Mouse (Mus musculus) forebrain, embryonic 10.5 days (tissue): ENCODE measurements at regions not wholly inside any gene's neighbourhood (a gene's known extent, or its start where the extent isn't known, plus 50 kb on each side); places are given as distances from the start of the nearest gene placed in this dataset.

Experiments
- DNase-seq: peaks from one replicate; pipeline ENCODE4 v3.0.0-alpha.2; 2017; ENCODE audit warnings: low spot score; ENCODE audit errors: extremely low spot score
- H3K27ac ChIP-seq: fragments of 300-500 bp; sonication (generic); 2 replicates; pipeline ENCODE4 v1.5.1; 2016; ENCODE audit warnings: mild to moderate bottlenecking
- H3K27me3 ChIP-seq: fragments of 300-500 bp; sonication (generic); 2 replicates; pipeline ENCODE4 v1.6.1; 2016; ENCODE audit warnings: mild to moderate bottlenecking; ENCODE audit not compliant: poor library complexity, severe bottlenecking
- H3K36me3 ChIP-seq: fragments of 300-500 bp; sonication (generic); replicated peaks from 2 replicates; pipeline ENCODE4 v1.6.1; 2016; ENCODE audit warnings: mild to moderate bottlenecking, moderate library complexity
- H3K4me1 ChIP-seq: fragments of 300-500 bp; sonication (generic); 2 replicates; pipeline ENCODE4 v1.6.1; 2016
- H3K4me3 ChIP-seq: fragments of 300-500 bp; sonication (generic); 2 replicates; pipeline ENCODE4 v1.5.1; 2016; ENCODE audit warnings: mild to moderate bottlenecking, moderate library complexity
- H3K9me3 ChIP-seq: fragments of 300-500 bp; sonication (generic); 2 replicates; pipeline ENCODE4 v1.6.1; 2016; ENCODE audit warnings: mild to moderate bottlenecking, moderate library complexity
- WGBS: fragments of 180-500 bp; shearing (Covaris S2); methylation state at CpG from one replicate; pipeline ENCODE4 v1.1.7; 2016; 5-methylcytosine and 5-hydroxymethylcytosine counted together

GRCm38 (mm10) chr11:56341040-56341439, 300.2 kb upstream of the Nmur2 start:
- H3K4me1 ChIP-seq, result 0 out of 2 replicates have a peak, but pooled peaks cover 3% of the 10 kb centered on the region

GRCm38 (mm10) chr11:56338511-56338910, 297.7 kb upstream of the Nmur2 start:
- WGBS, result 77% methylated on average over 2 of the region's 2 CpGs
- no peak for DNase-seq
- no peaks in the 10 kb centered on the region for H3K9me3 ChIP-seq
- H3K27me3 ChIP-seq, result no peaks in the 10 kb centered on the region
- H3K4me1 ChIP-seq, result 0 out of 2 replicates have a peak, but pooled peaks cover 3% of the 10 kb centered on the region
- H3K36me3 ChIP-seq, result no peaks in the 10 kb centered on the region
- no peak overlapping the region for H3K27ac ChIP-seq
- no peak overlapping the region for H3K4me3 ChIP-seq

More at GRCm38 (mm10) chr11:56341040-56341439, 300.2 kb upstream of the Nmur2 start:
- no peaks in the 10 kb centered on the region for H3K9me3 ChIP-seq
- H3K36me3 ChIP-seq, result no peaks in the 10 kb centered on the region
- WGBS, result 79% methylated on average over 2 of the region's 2 CpGs
- DNase-seq, result no peak
- H3K27ac ChIP-seq, result no peak overlapping the region
- no peaks in the 10 kb centered on the region for H3K27me3 ChIP-seq
- H3K4me3 ChIP-seq, result no peak overlapping the region

- no peaks in the 10 kb centered on the region for H3K9me3 ChIP-seq
- no peak overlapping the region for H3K4me3 ChIP-seq
- no peaks in the 10 kb centered on the region for H3K36me3 ChIP-seq
- H3K27me3 ChIP-seq, result no peaks in the 10 kb centered on the region
- no peak for DNase-seq
- 0 out of 2 replicates have a peak, but pooled peaks cover 3% of the 10 kb centered on the region for H3K4me1 ChIP-seq
- no peak overlapping the region for H3K27ac ChIP-seq
These were observed 295.1 kb upstream of the Nmur2 start for GRCm38 (mm10) chr11:56335937-56336336.

- Histone ChIP-seq H3K36me3 (no peaks in the 10 kb centered on the region), H3K9me3 (no peaks in the 10 kb centered on the region), H3K27ac (no peak overlapping the region), H3K4me1 (no peaks in the 10 kb centered on the region), H3K27me3 (no peaks in the 10 kb centered on the region), H3K4me3 (no peak overlapping the region)
- DNase-seq, result no peak
- WGBS, result 94% methylated on average over 3 of the region's 3 CpGs
These were observed 279.5 kb upstream of the Nmur2 start for GRCm38 (mm10) chr11:56320293-56320692.

- WGBS, result 85% methylated on average over 5 of the region's 5 CpGs
- no peak overlapping the region for H3K4me3 ChIP-seq
- no peaks in the 10 kb centered on the region for H3K36me3 ChIP-seq
- H3K9me3 ChIP-seq, result no peaks in the 10 kb centered on the region
- no peak overlapping the region for H3K27ac ChIP-seq
- no peak for DNase-seq
- H3K27me3 ChIP-seq, result no peaks in the 10 kb centered on the region
- no peaks in the 10 kb centered on the region for H3K4me1 ChIP-seq
These were observed 274.6 kb upstream of the Nmur2 start for GRCm38 (mm10) chr11:56315221-56315987.

- no peak overlapping the region for H3K4me3 ChIP-seq
- 0 out of 2 replicates have a peak, but pooled peaks cover 5% of the 10 kb centered on the region for H3K4me1 ChIP-seq
- WGBS, result 97% methylated on average over 1 of the region's 1 CpGs
- H3K27me3 ChIP-seq, result no peaks in the 10 kb centered on the region
- no peaks in the 10 kb centered on the region for H3K36me3 ChIP-seq
- H3K27ac ChIP-seq, result no peak overlapping the region
- no peaks in the 10 kb centered on the region for H3K9me3 ChIP-seq
- no peak for DNase-seq
These were observed 268.7 kb upstream of the Nmur2 start for GRCm38 (mm10) chr11:56309549-56309948.

GRCm38 (mm10) chr11:56308383-56309105, 267.7 kb upstream of the Nmur2 start:
- Histone ChIP-seq H3K9me3 (no peaks in the 10 kb centered on the region), H3K4me3 (no peak overlapping the region), H3K27ac (no peak overlapping the region), H3K27me3 (no peaks in the 10 kb centered on the region), H3K36me3 (no peaks in the 10 kb centered on the region), H3K4me1 (0 out of 2 replicates have a peak, but pooled peaks cover 5% of the 10 kb centered on the region)
- no peak for DNase-seq
- whole genome bisulfite sequencing, result 94% methylated on average over 5 of the region's 5 CpGs

GRCm38 (mm10) chr11:56307051-56307450, 266.2 kb upstream of the Nmur2 start:
- H3K4me1 ChIP-seq, result 0 out of 2 replicates have a peak, but pooled peaks cover 5% of the 10 kb centered on the region
- no peak overlapping the region for H3K27ac ChIP-seq
- WGBS, result 39% methylated on average over 3 of the region's 3 CpGs
- no peaks in the 10 kb centered on the region for H3K9me3 ChIP-seq
- no peak for DNase-seq
- H3K27me3 ChIP-seq, result no peaks in the 10 kb centered on the region
- H3K36me3 ChIP-seq, result no peaks in the 10 kb centered on the region
- no peak overlapping the region for H3K4me3 ChIP-seq

- WGBS, result 90% methylated on average over 13 of the region's 13 CpGs
- Histone ChIP-seq H3K36me3 (no peaks in the 10 kb centered on the region), H3K9me3 (no peaks in the 10 kb centered on the region), H3K4me3 (no peak overlapping the region), H3K4me1 (no peaks in the 10 kb centered on the region), H3K27me3 (no peaks in the 10 kb centered on the region), H3K27ac (no peak overlapping the region)
- no peak for DNase-seq
These were observed 250.1 kb upstream of the Nmur2 start for GRCm38 (mm10) chr11:56290651-56291578.

GRCm38 (mm10) chr11:56285575-56286260, 244.9 kb upstream of the Nmur2 start:
- DNase-seq, result no peak
- Histone ChIP-seq H3K9me3 (no peaks in the 10 kb centered on the region), H3K27ac (no peak overlapping the region), H3K27me3 (no peaks in the 10 kb centered on the region), H3K4me3 (no peak overlapping the region), H3K4me1 (no peaks in the 10 kb centered on the region), H3K36me3 (no peaks in the 10 kb centered on the region)
- WGBS, result 84% methylated on average over 2 of the region's 2 CpGs

GRCm38 (mm10) chr11:56281201-56281600, 240.4 kb upstream of the Nmur2 start:
- no peak for DNase-seq
- no peak overlapping the region for H3K4me3 ChIP-seq
- H3K36me3 ChIP-seq, result no peaks in the 10 kb centered on the region
- no peaks in the 10 kb centered on the region for H3K4me1 ChIP-seq
- 92% methylated on average over 4 of the region's 4 CpGs for WGBS
- no peaks in the 10 kb centered on the region for H3K27me3 ChIP-seq
- H3K27ac ChIP-seq, result no peak overlapping the region
- H3K9me3 ChIP-seq, result no peaks in the 10 kb centered on the region

- Histone ChIP-seq H3K9me3 (no peaks in the 10 kb centered on the region), H3K36me3 (no peaks in the 10 kb centered on the region), H3K27me3 (no peaks in the 10 kb centered on the region), H3K27ac (no peak overlapping the region), H3K4me1 (no peaks in the 10 kb centered on the region), H3K4me3 (no peak overlapping the region)
- 61% methylated on average over 2 of the region's 2 CpGs for WGBS
- DNase-seq, result no peak
These were observed 239.4 kb upstream of the Nmur2 start for GRCm38 (mm10) chr11:56280216-56280615.
